Mouse (Mus musculus) cortical plate, adult 2 months (tissue): ENCODE results near the gene Dennd1b.
A peak's percentile ranks its signal among the peaks of the same experiment; 100 is the strongest.

Experiments used
- CTCF ChIP-seq: fragments of 200-500 bp; IDR thresholded peaks from 2 replicates; pipeline ENCODE4 v1.5.1; 2011; ENCODE audit warnings: mild to moderate bottlenecking, control low read depth, low read length; ENCODE audit not compliant: insufficient read depth; ENCODE audit errors: extremely low read depth
- POLR2A ChIP-seq: fragments of 200-500 bp; IDR thresholded peaks from 2 replicates; pipeline ENCODE4 v1.6.1; 2011; ENCODE audit warnings: mild to moderate bottlenecking, low read length, control low read depth; ENCODE audit not compliant: insufficient read depth; ENCODE audit errors: extremely low read depth

DNA sequence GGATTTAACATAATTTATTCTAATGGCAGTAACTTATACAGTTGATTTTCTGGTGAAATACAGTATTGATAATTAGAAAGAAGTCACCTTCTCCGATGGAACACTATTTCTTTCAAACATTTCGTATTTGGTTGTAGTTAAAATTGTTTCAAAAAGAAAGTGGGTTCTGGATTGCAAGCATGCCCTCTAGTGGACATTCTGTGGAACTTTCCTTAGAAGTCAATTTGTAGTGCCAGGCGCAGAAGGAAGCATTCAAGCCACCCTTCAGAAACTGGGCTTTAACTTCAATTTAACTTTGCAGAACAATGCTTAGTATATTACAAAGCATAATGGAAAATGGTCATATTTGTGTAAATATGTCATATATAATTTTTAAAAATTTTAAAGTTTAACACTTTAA is 193.2 kb downstream of the Dennd1b start:
- peak; percentile 59 for TF ChIP-seq CTCF
- TF ChIP-seq POLR2A = no peak
